Mouse (Mus musculus) brain, adult 2 months (tissue): Measurements from ENCODE around the gene Fkbpl.

Experiments used
- DNase-seq: peaks from one replicate; pipeline ENCODE4 v3.0.0; 2011; ENCODE audit warnings: low read depth, low spot score

Gene Fkbpl

GRCm38 (mm10) chr17:34664472-34664871 lies 19.9 kb downstream of the Fkbpl start:
- no peak for DNase-seq

- DNase-seq = no peak
Observed at GRCm38 (mm10) chr17:34670235-34670634, 25.7 kb downstream of the Fkbpl start, which contains the start of gene Tnxb. Gene Tnxb (plus strand): TSS chr17:34670535.

GRCm38 (mm10) chr17:34671151-34672066 lies 26.8 kb downstream of the Fkbpl start:
- DNase-seq = no peak

GRCm38 (mm10) chr17:34672246-34672792 lies 27.8 kb downstream of the Fkbpl start:
- no peak for DNase-seq

- no peak for DNase-seq
Observed at GRCm38 (mm10) chr17:34673139-34673538, 28.6 kb downstream of the Fkbpl start.

- DNase-seq = no peak
Observed at GRCm38 (mm10) chr17:34674524-34675204, 30.1 kb downstream of the Fkbpl start.

- DNase-seq = no peak
Observed at GRCm38 (mm10) chr17:34675205-34676092, 30.9 kb downstream of the Fkbpl start.

GRCm38 (mm10) chr17:34676093-34676460 lies 31.5 kb downstream of the Fkbpl start:
- no peak for DNase-seq

GRCm38 (mm10) chr17:34676671-34677070 lies 32.1 kb downstream of the Fkbpl start:
- DNase-seq = no peak

- no peak for DNase-seq
Observed at GRCm38 (mm10) chr17:34680191-34680590, 35.6 kb downstream of the Fkbpl start.

GRCm38 (mm10) chr17:34680621-34681020 lies 36.1 kb downstream of the Fkbpl start:
- no peak for DNase-seq

GRCm38 (mm10) chr17:34681132-34681571 lies 36.6 kb downstream of the Fkbpl start:
- DNase-seq = no peak

- DNase-seq = no peak
Observed at GRCm38 (mm10) chr17:34681881-34682536, 37.4 kb downstream of the Fkbpl start.

- no peak for DNase-seq
Observed at GRCm38 (mm10) chr17:34683179-34683578, 38.6 kb downstream of the Fkbpl start.

GRCm38 (mm10) chr17:34683686-34684220 lies 39.2 kb downstream of the Fkbpl start:
- DNase-seq = no peak

- no peak for DNase-seq
Observed at GRCm38 (mm10) chr17:34684253-34684893, 39.8 kb downstream of the Fkbpl start.

GRCm38 (mm10) chr17:34685120-34686110 lies 40.9 kb downstream of the Fkbpl start:
- DNase-seq = no peak

- DNase-seq = no peak
Observed at GRCm38 (mm10) chr17:34688889-34689288, 44.3 kb downstream of the Fkbpl start.

GRCm38 (mm10) chr17:34690458-34690857 lies 45.9 kb downstream of the Fkbpl start:
- DNase-seq = no peak
